Mouse (Mus musculus): ENCODE results near the gene Bok. TPM values are rescaled to one million over a fixed set of nuclear protein-coding genes. Genes with fewer than 3 reads are reported as not detected.

Bok gene
- polyA plus RNA-seq (2015; fragmentation: Nextera tagmentation; extraction: Ambion mirVana) = 66.9 and 69.9 TPM in 2 replicates

DNA sequence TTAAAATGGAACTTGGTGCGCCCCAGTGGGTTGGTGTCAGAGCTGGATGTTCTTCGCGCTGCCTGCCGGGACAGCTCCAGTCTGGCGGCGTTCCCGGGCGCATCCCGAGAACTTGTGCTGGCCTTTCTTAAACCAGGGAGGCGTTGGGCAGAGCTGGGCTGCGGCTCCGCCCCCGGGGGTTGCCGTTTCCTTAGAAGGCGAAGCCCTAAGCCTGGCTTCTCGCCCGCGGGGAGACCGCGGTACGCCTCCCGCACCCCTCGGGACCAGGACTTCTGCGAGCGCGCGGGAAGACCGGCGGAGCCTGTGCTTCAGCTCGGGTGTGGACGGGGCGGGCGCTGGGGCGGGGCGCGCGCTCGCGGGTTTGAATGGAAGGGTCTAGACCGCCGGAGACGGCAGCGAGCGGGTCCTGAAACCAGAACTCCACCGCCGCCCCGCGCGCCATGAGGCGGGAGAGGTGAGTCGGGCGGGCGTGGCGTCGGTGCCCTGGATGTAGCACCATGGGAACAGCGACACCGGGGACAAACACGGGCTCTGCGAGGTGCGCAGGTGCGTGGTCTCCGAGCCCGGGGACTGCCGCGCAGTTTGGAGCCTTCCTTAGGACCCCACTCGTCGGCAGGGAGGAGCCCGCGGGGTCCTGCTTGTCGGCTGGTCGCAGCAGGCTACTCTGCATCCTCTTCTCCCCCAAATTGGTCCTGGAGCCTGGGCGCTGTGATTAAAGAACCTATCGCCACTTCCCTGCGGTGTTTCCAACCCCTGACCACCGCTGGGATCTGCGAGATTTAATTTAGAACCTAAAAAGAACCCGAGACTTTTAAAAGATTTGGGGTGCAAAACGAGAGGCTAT lies at the start of gene Bok:
Gene Bok (plus strand): TSS at position 260 of the 844 bp plus-strand sequence.
- WGBS = under 1% methylated on average over 78 of the region's 78 CpGs
- H3K4me2 ChIP-seq (replicated peaks; ENCODE audit: low read depth) = peak within 1 kb of the TSS; percentile 94
- TF ChIP-seq EP300 (optimal IDR thresholded peaks at IDR 0.05) (no peak), CTCF (IDR thresholded peaks at IDR 0.05; ENCODE audit: low read depth) (no peak)

DNA sequence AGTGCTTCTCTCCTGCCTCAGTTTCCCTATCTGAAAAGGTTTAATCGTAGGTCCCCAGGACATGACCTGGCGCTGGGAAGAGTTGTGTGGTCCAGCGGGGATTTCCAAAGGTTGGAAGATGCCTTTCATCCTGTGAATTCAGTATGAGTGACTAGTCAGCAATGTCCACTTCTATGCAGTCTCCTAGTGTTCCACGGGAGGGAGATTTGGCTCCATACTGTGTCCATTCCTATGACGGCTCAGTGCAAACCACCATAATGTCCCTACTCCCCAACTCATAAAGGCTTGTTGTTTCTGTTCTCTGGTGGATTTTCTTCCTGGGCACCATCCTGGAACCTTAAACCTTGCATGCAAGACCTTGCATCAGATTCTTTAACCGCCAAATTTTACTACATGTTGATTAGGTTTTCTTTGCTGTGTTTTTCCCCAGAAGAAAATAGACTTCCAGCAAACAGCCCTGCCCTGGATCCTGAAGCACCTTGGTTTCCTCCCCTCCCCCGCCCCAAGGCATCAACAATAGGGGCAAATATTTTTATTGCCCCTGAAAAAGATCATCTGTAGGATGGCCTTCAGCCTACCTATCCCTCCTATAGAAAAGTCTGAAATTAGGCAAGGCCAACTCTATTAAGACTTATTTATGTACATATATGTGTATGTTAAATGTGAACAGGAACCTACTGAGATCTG lies 49.1 kb upstream of the Bok start:
- peaks cover 6% of the 10 kb centered on the region; the same call in 1 of the 2 replicates for H3K4me1 ChIP-seq (replicated peaks; ENCODE audit: control insufficient read depth, insufficient read depth)
- peak overlapping the region; percentile 97 for H3K4me3 ChIP-seq (ENCODE audit: low read depth, low read length)
- peak overlapping the region; percentile 52 for H3K9ac ChIP-seq (ENCODE audit: low read length)
- TF ChIP-seq EP300 (optimal IDR thresholded peaks at IDR 0.05) (no peak), CTCF (IDR thresholded peaks at IDR 0.05; ENCODE audit: low read depth) (peak; percentile 66)
- no peaks in the 10 kb centered on the region for H3K36me3 ChIP-seq (ENCODE audit: control insufficient read depth, insufficient read depth, low read length)
- ATAC-seq (ENCODE audit: low FRiP score, low TSS enrichment) (peak; percentile 61), DNase-seq (ENCODE audit: low spot score) (no peak)
- H3K27me3 ChIP-seq (ENCODE audit: control insufficient read depth, insufficient read depth, low read length) = no peaks in the 10 kb centered on the region
- H3K27ac ChIP-seq (replicated peaks) = peak overlapping the region; percentile 78
- no peaks in the 10 kb centered on the region for H3K9me3 ChIP-seq (ENCODE audit: control insufficient read depth, low read length)
- H3K4me2 ChIP-seq (replicated peaks; ENCODE audit: low read depth) = peak overlapping the region; percentile 72
- 27% methylated on average over 7 of the region's 7 CpGs for WGBS

More for the DNA sequence above, at the start of gene Bok:
- peak within 1 kb of the TSS; percentile 74 for H3K9ac ChIP-seq (ENCODE audit: low read length)
- H3K9me3 ChIP-seq (ENCODE audit: control insufficient read depth, low read length) = no peaks in the 10 kb centered on the region
- peaks cover 2% of the 10 kb centered on the region; the same call in 1 of the 2 replicates for H3K4me1 ChIP-seq (replicated peaks; ENCODE audit: control insufficient read depth, insufficient read depth)
- H3K4me3 ChIP-seq (ENCODE audit: low read depth, low read length) = peak within 1 kb of the TSS; percentile 65
- peak; percentile 80 for DNase-seq (ENCODE audit: low spot score)
- ATAC-seq (ENCODE audit: low FRiP score, low TSS enrichment) = peak; percentile 39
- peak within 1 kb of the TSS; percentile 88 for H3K27ac ChIP-seq (replicated peaks)
- no peaks in the 10 kb centered on the region for H3K27me3 ChIP-seq (ENCODE audit: control insufficient read depth, insufficient read depth, low read length)
- peaks cover 3% of the 10 kb centered on the region; the same call in 1 of the 2 replicates for H3K36me3 ChIP-seq (ENCODE audit: control insufficient read depth, insufficient read depth, low read length)

- ATAC-seq (ENCODE audit: low FRiP score, low TSS enrichment) (no peak), DNase-seq (ENCODE audit: low spot score) (no peak)
- TF ChIP-seq EP300 (optimal IDR thresholded peaks at IDR 0.05) (no peak), CTCF (IDR thresholded peaks at IDR 0.05; ENCODE audit: low read depth) (no peak)
- H3K9ac ChIP-seq (ENCODE audit: low read length) = no peak overlapping the region
- no peak overlapping the region for H3K4me3 ChIP-seq (ENCODE audit: low read depth, low read length)
- no peaks in the 10 kb centered on the region for H3K4me1 ChIP-seq (replicated peaks; ENCODE audit: control insufficient read depth, insufficient read depth)
- 90% methylated on average over 2 of the region's 2 CpGs for WGBS
- H3K4me2 ChIP-seq (replicated peaks; ENCODE audit: low read depth) = no peak overlapping the region
- no peaks in the 10 kb centered on the region for H3K27me3 ChIP-seq (ENCODE audit: control insufficient read depth, insufficient read depth, low read length)
- no peak overlapping the region for H3K27ac ChIP-seq (replicated peaks)
- no peaks in the 10 kb centered on the region for H3K36me3 ChIP-seq (ENCODE audit: control insufficient read depth, insufficient read depth, low read length)
- no peaks in the 10 kb centered on the region for H3K9me3 ChIP-seq (ENCODE audit: control insufficient read depth, low read length)
Observed at GRCm38 (mm10) chr1:93641978-93642377, 43.5 kb upstream of the Bok start.

DNA sequence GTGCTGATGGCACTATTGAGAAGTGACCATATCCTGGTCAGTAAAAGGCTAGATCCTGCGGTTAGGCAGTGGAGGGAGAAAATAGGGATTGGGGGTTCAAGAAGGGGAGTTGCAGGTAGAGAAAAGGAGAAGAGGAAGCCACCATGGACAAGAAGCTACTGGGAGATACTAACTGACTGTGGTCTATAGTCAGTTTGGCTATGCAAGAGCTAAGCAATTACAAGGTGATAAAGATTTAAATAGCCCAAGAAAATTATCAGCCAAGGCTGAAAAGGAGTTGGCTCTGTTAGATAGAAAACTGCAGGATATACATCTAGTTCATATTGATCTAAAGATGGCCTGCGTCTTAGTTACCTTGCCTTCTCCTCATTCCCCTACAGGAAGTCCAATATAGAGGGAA lies 42.8 kb upstream of the Bok start:
- Histone ChIP-seq H3K9ac (ENCODE audit: low read length) (no peak overlapping the region), H3K4me1 (replicated peaks; ENCODE audit: control insufficient read depth, insufficient read depth) (no peaks in the 10 kb centered on the region), H3K27ac (replicated peaks) (no peak overlapping the region), H3K27me3 (ENCODE audit: control insufficient read depth, insufficient read depth, low read length) (no peaks in the 10 kb centered on the region), H3K4me3 (ENCODE audit: low read depth, low read length) (no peak overlapping the region), H3K9me3 (ENCODE audit: control insufficient read depth, low read length) (no peaks in the 10 kb centered on the region), H3K4me2 (replicated peaks; ENCODE audit: low read depth) (no peak overlapping the region), H3K36me3 (ENCODE audit: control insufficient read depth, insufficient read depth, low read length) (no peaks in the 10 kb centered on the region)
- ATAC-seq (ENCODE audit: low FRiP score, low TSS enrichment) (no peak), DNase-seq (ENCODE audit: low spot score) (no peak)
- TF ChIP-seq CTCF (IDR thresholded peaks at IDR 0.05; ENCODE audit: low read depth) = no peak
- TF ChIP-seq EP300 (optimal IDR thresholded peaks at IDR 0.05) = no peak
- 85% methylated on average over 2 of the region's 2 CpGs for WGBS

- no peak for DNase-seq (ENCODE audit: low spot score)
- Histone ChIP-seq H3K9me3 (ENCODE audit: control insufficient read depth, low read length) (no peaks in the 10 kb centered on the region), H3K36me3 (ENCODE audit: control insufficient read depth, insufficient read depth, low read length) (no peaks in the 10 kb centered on the region), H3K27ac (replicated peaks) (no peak overlapping the region), H3K4me2 (replicated peaks; ENCODE audit: low read depth) (no peak overlapping the region), H3K9ac (ENCODE audit: low read length) (no peak overlapping the region), H3K4me1 (replicated peaks; ENCODE audit: control insufficient read depth, insufficient read depth) (no peaks in the 10 kb centered on the region), H3K27me3 (ENCODE audit: control insufficient read depth, insufficient read depth, low read length) (no peaks in the 10 kb centered on the region), H3K4me3 (ENCODE audit: low read depth, low read length) (no peak overlapping the region)
- 66% methylated on average over 5 of the region's 5 CpGs for WGBS
- TF ChIP-seq CTCF (IDR thresholded peaks at IDR 0.05; ENCODE audit: low read depth) (no peak), EP300 (optimal IDR thresholded peaks at IDR 0.05) (no peak)
- ATAC-seq (ENCODE audit: low FRiP score, low TSS enrichment) = no peak
Observed at GRCm38 (mm10) chr1:93649604-93650172, 35.8 kb upstream of the Bok start.

Data from stomach, postnatal 0 days (tissue).